Mouse (Mus musculus): ENCODE measurements around the gene Fam83f.

- TF ChIP-seq CTCF (IDR thresholded peaks at IDR 0.05): no peak
- no peak for TF ChIP-seq EP300 (IDR thresholded peaks at IDR 0.05)
Observed at GRCm38 (mm10) chr15:80658815-80659471, 12.7 kb upstream of the Fam83f start.

Data from lung, postnatal 0 days (tissue).